Mouse (Mus musculus) megakaryocyte, embryonic 14.5 days (primary cell): ENCODE measurements around the gene Atp5f1.
"Not testable (repeated sequence)": the region's sequence is repeated elsewhere in the genome, so short reads cannot be mapped to it uniquely, and the experiment has no call there.

Source experiments
- FLI1 ChIP-seq: IDR thresholded peaks from 2 replicates; pipeline ENCODE4 v1.6.1; 2012; ENCODE audit warnings: low read length, inconsistent platforms, mixed read lengths
- GATA1 ChIP-seq: IDR thresholded peaks from 3 replicates; pipeline ENCODE4 v1.6.1; 2012; ENCODE audit warnings: mixed read lengths, low read length, inconsistent platforms, borderline replicate concordance

DNA sequence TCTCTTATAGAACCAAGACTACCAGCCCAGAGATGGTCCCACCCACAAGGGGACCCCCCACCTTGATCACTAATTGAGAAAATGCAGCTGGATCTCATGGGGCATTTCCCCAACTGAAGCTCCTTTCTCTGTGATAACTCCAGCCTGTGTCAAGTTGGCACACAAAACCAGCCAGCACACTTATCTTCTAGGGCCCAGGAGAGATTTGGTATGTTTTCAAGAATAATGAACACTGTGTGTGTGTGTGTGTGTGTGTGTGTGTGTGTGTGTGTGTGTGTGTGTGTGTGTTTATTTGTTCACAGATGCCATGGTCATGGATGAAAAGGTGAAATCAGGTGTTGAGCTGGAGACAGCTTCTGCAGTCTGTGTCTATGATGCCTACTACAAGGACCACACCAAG lies 43.4 kb downstream of the Atp5f1 start:
- not testable (repeated sequence) for TF ChIP-seq GATA1, FLI1
